18 mouse cellular contexts compared by ENCODE assay signal in the genomic region with DNA sequence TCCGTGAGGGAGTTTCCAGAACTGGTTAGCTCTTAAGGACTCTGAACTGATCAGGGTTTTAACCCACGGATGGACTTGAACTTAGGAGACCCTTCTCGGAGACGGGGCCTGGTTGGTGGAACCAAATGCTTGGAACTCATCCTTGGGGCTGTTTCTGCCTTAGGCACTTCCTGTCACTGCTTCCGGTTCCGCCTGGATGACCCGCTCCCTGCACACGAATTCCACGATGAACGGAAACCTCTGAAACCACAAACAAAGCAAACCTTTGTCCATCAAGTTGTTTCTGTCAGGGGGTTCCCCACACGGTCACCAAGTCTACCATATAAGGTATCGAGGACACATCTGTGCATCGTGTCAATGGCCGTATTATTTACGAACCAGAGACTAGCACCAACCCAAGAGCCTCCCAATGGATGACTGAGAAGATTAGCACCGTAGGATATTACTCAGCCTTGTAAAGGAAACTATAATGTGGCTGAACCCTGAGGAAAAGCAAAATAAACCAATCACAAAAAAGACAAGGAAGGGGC. TPM values are rescaled to one million over a fixed set of nuclear protein-coding genes. Genes with fewer than 3 reads are reported as not detected.
DNase-seq lines count a peak whose midpoint lies in the region; ATAC-seq and TF ChIP-seq lines count a peak whose summit lies in the region.
"Had no signal": no experiment of that assay in that cellular context is flagged by ENCODE, and none has a peak within 500 bp of the region (broad histone marks: within the 10 kb centered on the region; RNA-seq: fewer than 3 reads in every experiment).

No protein-coding gene starts in this region.

- H3K27ac ChIP-seq in forebrain, embryonic 13.5 days = no peak overlapping the region
- H3K27ac ChIP-seq in forebrain, embryonic 11.5 days (ENCODE audit: low read depth, low read length) = no peak overlapping the region
- peak overlapping the region; percentile 82 for H3K27ac ChIP-seq in testis, adult 2 months (ENCODE audit: control insufficient read depth, insufficient read depth, low read depth, low read length)
- no peak overlapping the region for H3K27ac ChIP-seq in forebrain, embryonic 16.5 days (ENCODE audit: low read length)
- H3K27ac ChIP-seq in midbrain, embryonic 13.5 days = no peak overlapping the region
- H3K27ac ChIP-seq: hindbrain, embryonic 13.5 days; left cerebral cortex, adult 2 months; limb, embryonic 12.5 days; midbrain, embryonic 15.5 days had no signal

- H3K27me3 ChIP-seq in forebrain, embryonic 13.5 days = no peaks in the 10 kb centered on the region
- H3K27me3 ChIP-seq in forebrain, embryonic 11.5 days (ENCODE audit: control insufficient read depth, insufficient read depth, low read length) = no peaks in the 10 kb centered on the region
- H3K27me3 ChIP-seq in testis, adult 2 months (ENCODE audit: control insufficient read depth, insufficient read depth, low read length) = no peaks in the 10 kb centered on the region
- H3K27me3 ChIP-seq in forebrain, embryonic 16.5 days (replicated peaks; ENCODE audit: control insufficient read depth, insufficient read depth, low read length) = no peaks in the 10 kb centered on the region
- no peaks in the 10 kb centered on the region for H3K27me3 ChIP-seq in midbrain, embryonic 13.5 days
- H3K27me3 ChIP-seq: hindbrain, embryonic 13.5 days; limb, embryonic 12.5 days; midbrain, embryonic 15.5 days had no signal

- peak; percentile 44; the same call in 1 of the 2 replicates for TF ChIP-seq POLR2A in testis, adult 2 months (IDR thresholded peaks at IDR 0.05; ENCODE audit: control insufficient read depth, low read depth, low read length)

- H3K36me3 ChIP-seq in forebrain, embryonic 13.5 days (ENCODE audit: poor library complexity, severe bottlenecking) = no peaks in the 10 kb centered on the region
- H3K36me3 ChIP-seq in forebrain, embryonic 11.5 days (ENCODE audit: control insufficient read depth, insufficient read depth, low read length) = no peaks in the 10 kb centered on the region
- H3K36me3 ChIP-seq in testis, adult 2 months (ENCODE audit: control insufficient read depth, insufficient read depth, low read length) = peaks cover 3% of the 10 kb centered on the region
- H3K36me3 ChIP-seq in forebrain, embryonic 16.5 days (ENCODE audit: control insufficient read depth, insufficient read depth) = no peaks in the 10 kb centered on the region
- H3K36me3 ChIP-seq in midbrain, embryonic 13.5 days = no peaks in the 10 kb centered on the region
- H3K36me3 ChIP-seq: hindbrain, embryonic 13.5 days; limb, embryonic 12.5 days; midbrain, embryonic 15.5 days had no signal

- no peak overlapping the region for H3K4me3 ChIP-seq in forebrain, embryonic 13.5 days
- H3K4me3 ChIP-seq in forebrain, embryonic 11.5 days (ENCODE audit: low read depth, low read length) = no peak overlapping the region
- peak overlapping the region; percentile 92 for H3K4me3 ChIP-seq in testis, adult 2 months (ENCODE audit: control insufficient read depth, low read depth, low read length)
- no peak overlapping the region for H3K4me3 ChIP-seq in forebrain, embryonic 16.5 days (replicated peaks; ENCODE audit: low read length)
- no peak overlapping the region for H3K4me3 ChIP-seq in midbrain, embryonic 13.5 days (replicated peaks)
- H3K4me3 ChIP-seq: hindbrain, embryonic 13.5 days; left cerebral cortex, adult 2 months; limb, embryonic 12.5 days; midbrain, embryonic 15.5 days had no signal

- peak overlapping the region; percentile 6; the same call in 1 of the 2 replicates for H3K4me2 ChIP-seq in forebrain, embryonic 13.5 days
- no peak overlapping the region for H3K4me2 ChIP-seq in forebrain, embryonic 11.5 days (ENCODE audit: low read depth, low read length, severe bottlenecking)
- peak overlapping the region; percentile 39; the same call in 1 of the 2 replicates for H3K4me2 ChIP-seq in forebrain, embryonic 16.5 days (ENCODE audit: low read length)
- H3K4me2 ChIP-seq in midbrain, embryonic 13.5 days (replicated peaks) = no peak overlapping the region
- H3K4me2 ChIP-seq: hindbrain, embryonic 13.5 days; limb, embryonic 12.5 days; midbrain, embryonic 15.5 days had no signal

- no peak for TF ChIP-seq CTCF in testis, adult 2 months (IDR thresholded peaks at IDR 0.05; ENCODE audit: control insufficient read depth, insufficient read depth, insufficient replicate concordance, low read depth, low read length)

- DNase-seq in forebrain, embryonic 11.5 days (ENCODE audit: low spot score) = no peak
- DNase-seq in testis, postnatal 10 days (ENCODE audit: low spot score) = no peak
- DNase-seq in thymus, postnatal 14 days = no peak
- DNase-seq: adrenal gland, adult 8-10 months; B cell, adult 2 months; cerebellum, adult 9-10 months; lung, adult 2 months; right cerebral cortex, postnatal 14 days; thymus, adult 18-20 months had no signal

- no peak overlapping the region for H3K9ac ChIP-seq in forebrain, embryonic 13.5 days
- H3K9ac ChIP-seq in forebrain, embryonic 11.5 days (ENCODE audit: low read length) = no peak overlapping the region
- no peak overlapping the region for H3K9ac ChIP-seq in forebrain, embryonic 16.5 days (replicated peaks; ENCODE audit: low read depth, low read length)
- H3K9ac ChIP-seq in midbrain, embryonic 13.5 days (replicated peaks) = no peak overlapping the region
- H3K9ac ChIP-seq: hindbrain, embryonic 13.5 days; limb, embryonic 12.5 days; midbrain, embryonic 15.5 days had no signal

- 0 out of 2 replicates have a peak, but pooled peaks cover 7% of the 10 kb centered on the region for H3K4me1 ChIP-seq in forebrain, embryonic 13.5 days
- no peaks in the 10 kb centered on the region for H3K4me1 ChIP-seq in forebrain, embryonic 11.5 days (replicated peaks; ENCODE audit: control insufficient read depth, insufficient read depth, low read length)
- H3K4me1 ChIP-seq in testis, adult 2 months (ENCODE audit: control insufficient read depth, insufficient read depth, low read length) = peaks cover 7% of the 10 kb centered on the region
- H3K4me1 ChIP-seq in forebrain, embryonic 16.5 days (replicated peaks; ENCODE audit: control insufficient read depth, insufficient read depth, low read length) = 0 out of 2 replicates have a peak, but pooled peaks cover 5% of the 10 kb centered on the region
- no peaks in the 10 kb centered on the region for H3K4me1 ChIP-seq in midbrain, embryonic 13.5 days (replicated peaks)
- H3K4me1 ChIP-seq: hindbrain, embryonic 13.5 days; midbrain, embryonic 15.5 days had no signal

- ATAC-seq in forebrain, embryonic 13.5 days = no peak
- no peak for ATAC-seq in forebrain, embryonic 11.5 days (replicated peaks; ENCODE audit: low FRiP score)
- ATAC-seq in forebrain, embryonic 16.5 days = no peak
- no peak for ATAC-seq in midbrain, embryonic 13.5 days
- ATAC-seq in inflammation-experienced regulatory T-cells, adult 6 months = no peak
- ATAC-seq: midbrain, embryonic 15.5 days had no signal

- no peaks in the 10 kb centered on the region for H3K9me3 ChIP-seq in forebrain, embryonic 13.5 days (replicated peaks)
- H3K9me3 ChIP-seq in forebrain, embryonic 11.5 days (ENCODE audit: control insufficient read depth, low read length) = no peaks in the 10 kb centered on the region
- no peaks in the 10 kb centered on the region for H3K9me3 ChIP-seq in forebrain, embryonic 16.5 days (ENCODE audit: control insufficient read depth, low read length)
- H3K9me3 ChIP-seq in midbrain, embryonic 13.5 days = no peaks in the 10 kb centered on the region
- H3K9me3 ChIP-seq: hindbrain, embryonic 13.5 days; midbrain, embryonic 15.5 days had no signal

- 68% methylated on average over 16 of the region's 16 CpGs for WGBS in forebrain, embryonic 13.5 days
- WGBS in forebrain, embryonic 11.5 days = 56% methylated on average over 16 of the region's 16 CpGs
- 75% methylated on average over 16 of the region's 16 CpGs for WGBS in forebrain, embryonic 16.5 days
- WGBS in midbrain, embryonic 13.5 days = 72% methylated on average over 16 of the region's 16 CpGs

RNA-seq across cellular contexts. Expression of a gene that starts 20.2 kb away (rescaled TPM):
- polyA plus RNA-seq in forebrain, embryonic 13.5 days (2015; fragmentation: Nextera tagmentation; extraction: Ambion mirVana) = 26.4 and 29.8 TPM in 2 replicates
- 43.7 and 45.7 TPM in 2 replicates for polyA plus RNA-seq in forebrain, embryonic 11.5 days (2014; fragmentation: Nextera tagmentation; extraction: Ambion mirVana)
- polyA plus RNA-seq in testis, adult 2 months (2012; rRNA removed) = 172 and 188 TPM in 2 replicates
- 33.4 and 38.3 TPM in 2 replicates for polyA plus RNA-seq in forebrain, embryonic 16.5 days (2015; fragmentation: Nextera tagmentation; extraction: Ambion mirVana)
- polyA plus RNA-seq in midbrain, embryonic 13.5 days (2015; fragmentation: Nextera tagmentation; extraction: Ambion mirVana) = 22.1 and 22.8 TPM in 2 replicates
- 10 to 100 TPM in 1 of 3 experiments, 1 to 10 TPM in 2; 3.7 to 11.8 (median 6.6) TPM for polyA plus RNA-seq in inflammation-experienced regulatory T-cells, adult 6 months (2017; shearing (Covaris generic))

RNA-seq across cellular contexts. Expression of a gene that starts 28.1 kb away (rescaled TPM):
- 0.27 and 0.38 TPM in 2 replicates for polyA plus RNA-seq in forebrain, embryonic 13.5 days (2015; fragmentation: Nextera tagmentation; extraction: Ambion mirVana)
- polyA plus RNA-seq in forebrain, embryonic 11.5 days (2014; fragmentation: Nextera tagmentation; extraction: Ambion mirVana) = 0.23 and 0.65 TPM in 2 replicates
- polyA plus RNA-seq in testis, adult 2 months (2012; rRNA removed) = 84.2 and 109 TPM in 2 replicates
- polyA plus RNA-seq in forebrain, embryonic 16.5 days (2015; fragmentation: Nextera tagmentation; extraction: Ambion mirVana) = 0.39 and 0.46 TPM in 2 replicates
- 0.39 and 0.89 TPM in 2 replicates for polyA plus RNA-seq in midbrain, embryonic 13.5 days (2015; fragmentation: Nextera tagmentation; extraction: Ambion mirVana)
- polyA plus RNA-seq in inflammation-experienced regulatory T-cells, adult 6 months (2017; shearing (Covaris generic)) = 1 to 10 TPM in 2 of 3 experiments, under 1 TPM in 1; 0.65 to 1.1 (median 1.0) TPM

RNA-seq across cellular contexts. Expression of a gene that starts 29.0 kb away (rescaled TPM):
- 1,082 and 1,216 TPM in 2 replicates for polyA plus RNA-seq in forebrain, embryonic 13.5 days (2015; fragmentation: Nextera tagmentation; extraction: Ambion mirVana)
- 1,042 and 1,121 TPM in 2 replicates for polyA plus RNA-seq in forebrain, embryonic 11.5 days (2014; fragmentation: Nextera tagmentation; extraction: Ambion mirVana)
- 1,188 and 1,319 TPM in 2 replicates for polyA plus RNA-seq in testis, adult 2 months (2012; rRNA removed)
- polyA plus RNA-seq in forebrain, embryonic 16.5 days (2015; fragmentation: Nextera tagmentation; extraction: Ambion mirVana) = 1,295 and 1,372 TPM in 2 replicates
- polyA plus RNA-seq in midbrain, embryonic 13.5 days (2015; fragmentation: Nextera tagmentation; extraction: Ambion mirVana) = 1,275 and 1,322 TPM in 2 replicates
- 1,000 to 10,000 TPM in 2 of 3 experiments, 100 to 1,000 TPM in 1; 741 to 1,375 (median 1,290) TPM for polyA plus RNA-seq in inflammation-experienced regulatory T-cells, adult 6 months (2017; shearing (Covaris generic))

Comparison
In these comparisons a context has a peak if more than half of its experiments do, and no peak if none do; other contexts are left out.
1. H3K4me2 ChIP-seq: peak in forebrain, embryonic 13.5 days (single experiment) and forebrain, embryonic 16.5 days (single experiment); none in forebrain, embryonic 11.5 days (single experiment) and midbrain, embryonic 13.5 days (single experiment).
2. RNA of a gene that starts 28.1 kb away (polyA plus RNA-seq): 84.2 to 109 TPM in testis, adult 2 months; 0.65 to 1.1 TPM in inflammation-experienced regulatory T-cells, adult 6 months, 0.39 to 0.89 TPM in midbrain, embryonic 13.5 days, 0.23 to 0.65 TPM in forebrain, embryonic 11.5 days, 0.39 to 0.46 TPM in forebrain, embryonic 16.5 days and 0.27 to 0.38 TPM in forebrain, embryonic 13.5 days; every median in the first group is over 10 times any median in the second.